In the genomic region with DNA sequence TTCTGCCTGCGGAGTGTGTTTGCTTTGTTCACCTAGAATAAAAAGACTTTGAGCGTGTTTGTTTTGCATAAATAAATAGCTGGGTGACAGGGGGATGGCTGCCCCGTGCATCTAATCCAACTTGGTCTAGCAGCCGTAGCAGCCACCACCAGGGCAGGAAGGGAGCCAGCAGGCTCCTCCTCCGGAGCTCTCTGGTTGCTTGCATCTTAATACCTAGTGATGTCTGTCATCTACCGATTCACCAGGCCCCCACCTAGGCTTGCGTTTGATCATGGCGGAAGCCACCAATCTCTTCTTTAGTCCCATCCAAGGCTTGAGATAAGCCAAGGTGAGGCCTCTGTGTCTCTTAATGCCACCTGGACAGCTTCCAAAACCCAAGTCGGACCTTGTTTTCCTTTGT, we compare ENCODE assay signal across 15 mouse cellular contexts.
DNase-seq lines count a peak whose midpoint lies in the region; ATAC-seq and TF ChIP-seq lines count a peak whose summit lies in the region.
"Had no signal": no experiment of that assay in that cellular context is flagged by ENCODE, and none has a peak within 500 bp of the region (broad histone marks: within the 10 kb centered on the region; RNA-seq: fewer than 3 reads in every experiment).

No protein-coding gene starts in this region.

- no peaks in the 10 kb centered on the region for H3K27me3 ChIP-seq in forebrain, embryonic 13.5 days
- H3K27me3 ChIP-seq in forebrain, embryonic 10.5 days (ENCODE audit: poor library complexity, severe bottlenecking) = no peaks in the 10 kb centered on the region
- no peaks in the 10 kb centered on the region for H3K27me3 ChIP-seq in midbrain, embryonic 12.5 days
- H3K27me3 ChIP-seq in heart, embryonic 10.5 days (ENCODE audit: insufficient read depth, poor library complexity, severe bottlenecking) = peaks cover 39% of the 10 kb centered on the region
- no peaks in the 10 kb centered on the region for H3K27me3 ChIP-seq in liver, postnatal 0 days (ENCODE audit: insufficient read depth, low read length)
- H3K27me3 ChIP-seq: limb, embryonic 15.5 days had no signal

- no peak overlapping the region for H3K4me3 ChIP-seq in forebrain, embryonic 13.5 days
- no peak overlapping the region for H3K4me3 ChIP-seq in forebrain, embryonic 10.5 days
- H3K4me3 ChIP-seq in midbrain, embryonic 12.5 days = no peak overlapping the region
- H3K4me3 ChIP-seq in heart, embryonic 10.5 days = no peak overlapping the region
- H3K4me3 ChIP-seq in liver, postnatal 0 days (ENCODE audit: low read depth, low read length) = no peak overlapping the region
- H3K4me3 ChIP-seq: limb, embryonic 15.5 days had no signal

- no peaks in the 10 kb centered on the region for H3K9me3 ChIP-seq in forebrain, embryonic 13.5 days (replicated peaks)
- no peaks in the 10 kb centered on the region for H3K9me3 ChIP-seq in forebrain, embryonic 10.5 days
- no peaks in the 10 kb centered on the region for H3K9me3 ChIP-seq in midbrain, embryonic 12.5 days
- no peaks in the 10 kb centered on the region for H3K9me3 ChIP-seq in heart, embryonic 10.5 days
- H3K9me3 ChIP-seq in liver, postnatal 0 days (ENCODE audit: low read length) = no peaks in the 10 kb centered on the region
- H3K9me3 ChIP-seq: limb, embryonic 15.5 days had no signal

- no peak overlapping the region for H3K4me2 ChIP-seq in forebrain, embryonic 13.5 days
- H3K4me2 ChIP-seq in midbrain, embryonic 12.5 days (replicated peaks) = no peak overlapping the region
- no peak overlapping the region for H3K4me2 ChIP-seq in liver, postnatal 0 days (ENCODE audit: low read depth, low read length)
- H3K4me2 ChIP-seq: limb, embryonic 15.5 days had no signal

- 35% methylated on average over 9 of the region's 9 CpGs for WGBS in forebrain, embryonic 13.5 days
- WGBS in forebrain, embryonic 10.5 days = 68% methylated on average over 9 of the region's 9 CpGs
- 49% methylated on average over 9 of the region's 9 CpGs for WGBS in midbrain, embryonic 12.5 days
- 64% methylated on average over 9 of the region's 9 CpGs for WGBS in heart, embryonic 10.5 days
- WGBS in liver, postnatal 0 days (ENCODE audit: insufficient replicate concordance) = 46% methylated on average over 9 of the region's 9 CpGs

- peak overlapping the region; percentile 76 for H3K27ac ChIP-seq in forebrain, embryonic 13.5 days
- H3K27ac ChIP-seq in forebrain, embryonic 10.5 days = no peak overlapping the region
- H3K27ac ChIP-seq in midbrain, embryonic 12.5 days (replicated peaks) = 0 out of 2 replicates have a peak overlapping the region, but pooled peaks have one; percentile 20
- no peak overlapping the region for H3K27ac ChIP-seq in heart, embryonic 10.5 days
- no peak overlapping the region for H3K27ac ChIP-seq in liver, postnatal 0 days (ENCODE audit: low read depth)
- H3K27ac ChIP-seq: limb, embryonic 15.5 days had no signal

- no peak for DNase-seq in forebrain, embryonic 10.5 days (ENCODE audit: extremely low spot score, low spot score)
- peak; percentile 20 for DNase-seq in right cerebral cortex, postnatal 4 days
- no peak for DNase-seq in right cerebral cortex, adult 18-20 months
- DNase-seq in heart, embryonic 10.5 days (ENCODE audit: low spot score) = no peak
- DNase-seq in thymus, postnatal 4 days = no peak
- DNase-seq in liver, postnatal 0 days = no peak
- DNase-seq: cerebellum, adult 8-10 months; embryo, embryonic 11 days; kidney, adult 2 months; lung, adult 18-20 months; lung, postnatal 4 days; right cerebral cortex, postnatal 25 days had no signal

- no peak for TF ChIP-seq EP300 in liver, postnatal 0 days (IDR thresholded peaks at IDR 0.05; ENCODE audit: low read depth)

- TF ChIP-seq CTCF in liver, postnatal 0 days (IDR thresholded peaks at IDR 0.05; ENCODE audit: low read depth) = no peak

- H3K36me3 ChIP-seq in forebrain, embryonic 13.5 days (ENCODE audit: poor library complexity, severe bottlenecking) = no peaks in the 10 kb centered on the region
- no peaks in the 10 kb centered on the region for H3K36me3 ChIP-seq in forebrain, embryonic 10.5 days (replicated peaks)
- no peaks in the 10 kb centered on the region for H3K36me3 ChIP-seq in midbrain, embryonic 12.5 days
- no peaks in the 10 kb centered on the region for H3K36me3 ChIP-seq in heart, embryonic 10.5 days
- no peaks in the 10 kb centered on the region for H3K36me3 ChIP-seq in liver, postnatal 0 days (replicated peaks; ENCODE audit: insufficient read depth, low read length)
- H3K36me3 ChIP-seq: limb, embryonic 15.5 days had no signal

- H3K4me1 ChIP-seq in forebrain, embryonic 13.5 days = peaks cover 66% of the 10 kb centered on the region
- H3K4me1 ChIP-seq in forebrain, embryonic 10.5 days = peaks cover 27% of the 10 kb centered on the region
- H3K4me1 ChIP-seq in midbrain, embryonic 12.5 days = peaks cover 15% of the 10 kb centered on the region
- no peaks in the 10 kb centered on the region for H3K4me1 ChIP-seq in heart, embryonic 10.5 days
- H3K4me1 ChIP-seq in liver, postnatal 0 days (ENCODE audit: insufficient read depth) = no peaks in the 10 kb centered on the region
- H3K4me1 ChIP-seq: limb, embryonic 15.5 days had no signal

- peak; percentile 69 for ATAC-seq in forebrain, embryonic 13.5 days
- no peak for ATAC-seq in midbrain, embryonic 12.5 days (ENCODE audit: low FRiP score, low read depth)
- ATAC-seq in liver, postnatal 0 days = no peak

- H3K9ac ChIP-seq in forebrain, embryonic 13.5 days = no peak overlapping the region
- no peak overlapping the region for H3K9ac ChIP-seq in midbrain, embryonic 12.5 days (replicated peaks)
- H3K9ac ChIP-seq in liver, postnatal 0 days (replicated peaks) = no peak overlapping the region
- H3K9ac ChIP-seq: limb, embryonic 15.5 days had no signal

Comparison
In these comparisons a context has a peak if more than half of its experiments do, and no peak if none do; other contexts are left out.
1. H3K27ac ChIP-seq: peak in forebrain, embryonic 13.5 days (single experiment) and midbrain, embryonic 12.5 days (single experiment); none in forebrain, embryonic 10.5 days (single experiment), heart, embryonic 10.5 days (single experiment) and liver, postnatal 0 days (single experiment).